Mouse (Mus musculus): ENCODE measurements around the gene Rnf114.

- no peak for TF ChIP-seq POLR2A (IDR thresholded peaks at IDR 0.05; ENCODE audit: extremely low read depth, insufficient read depth, low read length)
- no peak for TF ChIP-seq CTCF (IDR thresholded peaks at IDR 0.05; ENCODE audit: extremely low read depth, insufficient read depth, low read length)
Observed at GRCm38 (mm10) chr2:167548961-167549360, 56.5 kb downstream of the Rnf114 start.

Measured in cortical plate, adult 2 months (tissue).